ENCODE assay signal across 19 mouse cellular contexts in genomic region chr11:51353746-51354145, GRCm38 (mm10).
DNase-seq lines count a peak whose midpoint lies in the region; ATAC-seq and TF ChIP-seq lines count a peak whose summit lies in the region.
"Had no signal": no experiment of that assay in that cellular context is flagged by ENCODE, and none has a peak within 500 bp of the region (broad histone marks: within the 10 kb centered on the region; RNA-seq: fewer than 3 reads in every experiment).

No protein-coding gene starts in this region.

- peak; percentile 52 to 75 for DNase-seq in adrenal gland, adult (ENCODE audit: inconsistent age in 2 of 2, low spot score in 1 of 2)
- no peak for DNase-seq in adrenal gland, postnatal 4 days (ENCODE audit: low spot score in 2 of 2)
- peak; percentile 28 for DNase-seq in kidney, postnatal 10 days
- DNase-seq in kidney, adult 11 months: no peak
- no peak for DNase-seq in Patski (ENCODE audit: low read depth, low spot score)
- peak; percentile 46 for DNase-seq in adrenal gland, postnatal 25 days
- no peak for DNase-seq in gastrocnemius, postnatal 14 days
- DNase-seq: B cell, adult 2 months; cerebellum, adult 18-20 months; cerebellum, postnatal 10 days; forebrain, postnatal 0 days; gastrocnemius, postnatal 25 days; heart, postnatal 10 days; heart, postnatal 4 days had no signal

- POLR2A ChIA-PET in Patski (lab: Charles Lee): no interaction called here

- H3K27me3 ChIP-seq in Patski: no peaks in the 10 kb centered on the region
- H3K27me3 ChIP-seq: forebrain, embryonic 13.5 days; hindbrain, embryonic 12.5 days had no signal

- ATAC-seq in Patski: peak; percentile 21
- ATAC-seq: CD4-positive, CD25-positive, alpha-beta regulatory T cell, adult 4 months; forebrain, embryonic 13.5 days; forebrain, postnatal 0 days; hindbrain, embryonic 16.5 days; inflammation-experienced regulatory T-cells, adult 6 months had no signal

- intact Hi-C loops in gastrocnemius, postnatal 14 days (cut with DNase I; ENCODE audit: low total_unique reads): no loop called here

- in situ Hi-C loops in Patski (cut with MboI; ENCODE audit: low pct_unique_long_range_greater_than_20kb): no loop called here

- no peak for TF ChIP-seq CTCF in Patski (IDR thresholded peaks at IDR 0.05)

- CTCF ChIA-PET in Patski (lab: Charles Lee): no interaction called here

Comparison
In these comparisons a context has a peak if more than half of its experiments do, and no peak if none do; other contexts are left out.
1. DNase-seq: peak in adrenal gland, adult (2 of 2), kidney, postnatal 10 days (single experiment) and adrenal gland, postnatal 25 days (single experiment); none in adrenal gland, postnatal 4 days (0 of 2), kidney, adult 11 months (single experiment), Patski (single experiment) and gastrocnemius, postnatal 14 days (single experiment).